Mouse (Mus musculus) ES-Bruce4 (cell line): ENCODE measurements around the gene Fancc.

ENCODE experiments used
- CTCF ChIP-seq: IDR thresholded peaks from one replicate; pipeline ENCODE4 v1.8.1; 2011; ENCODE audit warnings: low read depth, low read length
- POLR2A ChIP-seq: IDR thresholded peaks from one replicate; pipeline ENCODE4 v1.8.1; 2011; ENCODE audit warnings: low read length; ENCODE audit not compliant: insufficient read depth

GRCm38 (mm10) chr13:63298931-63299330 is 198.1 kb downstream of the Fancc start:
- TF ChIP-seq CTCF (no peak), POLR2A (no peak)
